ENCODE assay signal across 9 mouse cellular contexts in genomic region chr8:121698615-121699101, GRCm38 (mm10). TPM values are rescaled to one million over a fixed set of nuclear protein-coding genes. Genes with fewer than 3 reads are reported as not detected.
DNase-seq lines count a peak whose midpoint lies in the region; ATAC-seq and TF ChIP-seq lines count a peak whose summit lies in the region.
"Had no signal": no experiment of that assay in that cellular context is flagged by ENCODE, and none has a peak within 500 bp of the region (broad histone marks: within the 10 kb centered on the region; RNA-seq: fewer than 3 reads in every experiment).

No protein-coding gene starts in this region.

- no peaks in the 10 kb centered on the region for H3K9me3 ChIP-seq in limb, embryonic 15.5 days

- no peak overlapping the region for H3K9ac ChIP-seq in limb, embryonic 15.5 days

- no peaks in the 10 kb centered on the region for H3K36me3 ChIP-seq in testis, adult 2 months (ENCODE audit: control insufficient read depth, insufficient read depth, low read length)
- no peaks in the 10 kb centered on the region for H3K36me3 ChIP-seq in limb, embryonic 15.5 days

- H3K4me2 ChIP-seq in limb, embryonic 15.5 days: peak overlapping the region; percentile 14; the same call in 1 of the 2 replicates

- H3K27me3 ChIP-seq in cerebellum, adult 2 months (ENCODE audit: control insufficient read depth, insufficient read depth, low read length): no peaks in the 10 kb centered on the region
- no peaks in the 10 kb centered on the region for H3K27me3 ChIP-seq in testis, adult 2 months (ENCODE audit: control insufficient read depth, insufficient read depth, low read length)
- no peaks in the 10 kb centered on the region for H3K27me3 ChIP-seq in limb, embryonic 15.5 days

- ATAC-seq in cerebellum, adult (ENCODE audit: insufficient number of reproducible peaks, low FRiP score, low TSS enrichment): no peak
- ATAC-seq in limb, embryonic 15.5 days (ENCODE audit: insufficient number of reproducible peaks, low FRiP score, low TSS enrichment, low read depth): no peak

- no peak for TF ChIP-seq CTCF in cerebellum, adult 2 months (IDR thresholded peaks at IDR 0.05; ENCODE audit: borderline replicate concordance, insufficient read depth, low read depth, low read length)
- no peak for TF ChIP-seq CTCF in testis, adult 2 months (IDR thresholded peaks at IDR 0.05; ENCODE audit: control insufficient read depth, insufficient read depth, insufficient replicate concordance, low read depth, low read length)

- H3K27ac ChIP-seq in cerebellum, adult 2 months (ENCODE audit: insufficient read depth, low read length): peak overlapping the region; percentile 95
- no peak overlapping the region for H3K27ac ChIP-seq in testis, adult 2 months (ENCODE audit: control insufficient read depth, insufficient read depth, low read depth, low read length)
- H3K27ac ChIP-seq in limb, embryonic 15.5 days: no peak overlapping the region

- H3K4me1 ChIP-seq in cerebellum, adult 2 months (ENCODE audit: control insufficient read depth, insufficient read depth, low read length): peaks cover 55% of the 10 kb centered on the region
- H3K4me1 ChIP-seq in testis, adult 2 months (ENCODE audit: control insufficient read depth, insufficient read depth, low read length): peaks cover 17% of the 10 kb centered on the region
- H3K4me1 ChIP-seq in limb, embryonic 15.5 days: peaks cover 13% of the 10 kb centered on the region

- 7% methylated on average over 9 of the region's 9 CpGs for WGBS in cerebellum, adult 2 months
- 7% methylated on average over 9 of the region's 9 CpGs for WGBS in limb, embryonic 15.5 days

- no peak for DNase-seq in cerebellum, adult 2 months
- no peak for DNase-seq in testis, postnatal 10 days (ENCODE audit: low spot score)
- no peak for DNase-seq in adrenal gland, postnatal 4 days (ENCODE audit: low spot score in 2 of 2)
- DNase-seq in gastrocnemius, postnatal 25 days: no peak
- no peak for DNase-seq in urinary bladder, adult 2 months (ENCODE audit: low spot score)
- DNase-seq: adrenal gland, adult 2 months had no signal

- no peak for TF ChIP-seq POLR2A in cerebellum, adult 2 months (IDR thresholded peaks at IDR 0.05; ENCODE audit: borderline replicate concordance, insufficient read depth, low read length)
- TF ChIP-seq POLR2A in testis, adult 2 months (IDR thresholded peaks at IDR 0.05; ENCODE audit: control insufficient read depth, low read depth, low read length): no peak

- no peak overlapping the region for H3K4me3 ChIP-seq in cerebellum, adult 2 months (replicated peaks; ENCODE audit: insufficient read depth, low read depth, low read length)
- H3K4me3 ChIP-seq in testis, adult 2 months (ENCODE audit: control insufficient read depth, low read depth, low read length): peak overlapping the region; percentile 44
- H3K4me3 ChIP-seq in limb, embryonic 15.5 days: no peak overlapping the region

RNA-seq across cellular contexts. Expression of gene Jph3, which starts 30.8 kb away (rescaled TPM):
- polyA plus RNA-seq in cerebellum, adult 2 months (2012; rRNA removed): 143 and 154 TPM in 2 replicates
- polyA plus RNA-seq in testis, adult 2 months (2012; rRNA removed): 3.1 and 3.3 TPM in 2 replicates
- polyA plus RNA-seq in limb, embryonic 15.5 days (2015; fragmentation: Nextera tagmentation; extraction: Ambion mirVana): 0.36 and 0.49 TPM in 2 replicates
- total RNA-seq in adrenal gland, postnatal 4 days (2021): 1 to 10 TPM; 5.0 to 5.8 TPM
- total RNA-seq in gastrocnemius, postnatal 25 days (2021): not detected
- 0.03 and 0.08 TPM in 2 replicates for polyA plus RNA-seq in urinary bladder, adult 2 months (2012; rRNA removed)

RNA-seq across cellular contexts. Expression of gene Zcchc14, which starts 46.0 kb away (rescaled TPM):
- polyA plus RNA-seq in cerebellum, adult 2 months (2012; rRNA removed): 37.0 and 41.0 TPM in 2 replicates
- 10.9 and 11.0 TPM in 2 replicates for polyA plus RNA-seq in testis, adult 2 months (2012; rRNA removed)
- 11.2 and 13.8 TPM in 2 replicates for polyA plus RNA-seq in limb, embryonic 15.5 days (2015; fragmentation: Nextera tagmentation; extraction: Ambion mirVana)
- total RNA-seq in adrenal gland, postnatal 4 days (2021): 10 to 100 TPM; 60.9 to 65.2 TPM
- total RNA-seq in gastrocnemius, postnatal 25 days (2021): 10 to 100 TPM; 16.3 to 17.0 TPM
- 16.9 and 22.7 TPM in 2 replicates for polyA plus RNA-seq in urinary bladder, adult 2 months (2012; rRNA removed)

Comparison
In these comparisons a context has a peak if more than half of its experiments do, and no peak if none do; other contexts are left out.
1. RNA of gene Jph3, which starts 30.8 kb away (polyA plus RNA-seq): 143 to 154 TPM in cerebellum, adult 2 months; 3.1 to 3.3 TPM in testis, adult 2 months, 0.36 to 0.49 TPM in limb, embryonic 15.5 days and 0.03 to 0.08 TPM in urinary bladder, adult 2 months; every median in the first group is over 10 times any median in the second.